Mouse (Mus musculus): ENCODE data around the gene Hnf1b. TPM values are rescaled to one million over a fixed set of nuclear protein-coding genes. Genes with fewer than 3 reads are reported as not detected.
A peak's percentile ranks its signal among the peaks of the same experiment; 100 is the strongest.

Hnf1b gene
- polyA plus RNA-seq, 1 experiment from 2014 or later = 0.77 TPM

DNA sequence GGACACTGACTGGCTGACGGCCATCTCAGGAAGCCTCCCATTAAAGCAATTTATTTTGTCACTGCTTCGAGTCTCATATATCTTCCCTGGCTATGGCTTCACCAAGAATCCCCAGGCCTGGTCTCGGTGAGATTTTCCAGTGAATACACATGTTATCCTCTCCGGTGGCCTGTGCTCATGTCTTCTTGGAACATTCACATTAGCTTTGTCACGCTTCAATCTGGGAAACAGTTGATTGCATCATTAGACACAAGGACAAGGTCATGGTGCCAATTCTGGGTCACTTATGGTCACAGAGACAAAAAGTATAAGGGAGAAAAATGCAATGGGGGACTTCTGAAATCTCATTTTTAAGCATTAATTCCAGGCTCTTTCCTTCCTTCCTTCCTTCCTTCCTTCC lies 55.9 kb downstream of the Hnf1b start:
- Histone ChIP-seq H3K9ac (replicated peaks) (no peak overlapping the region), H3K27me3 (replicated peaks) (no peaks in the 10 kb centered on the region), H3K36me3 (no peaks in the 10 kb centered on the region), H3K9me3 (replicated peaks) (no peaks in the 10 kb centered on the region), H3K4me1 (no peaks in the 10 kb centered on the region), H3K4me2 (no peak overlapping the region), H3K4me3 (replicated peaks) (no peak overlapping the region), H3K27ac (replicated peaks) (no peak overlapping the region)
- WGBS = 55% methylated on average over 5 of the region's 5 CpGs
- ATAC-seq (ENCODE audit: low FRiP score) = no peak

DNA sequence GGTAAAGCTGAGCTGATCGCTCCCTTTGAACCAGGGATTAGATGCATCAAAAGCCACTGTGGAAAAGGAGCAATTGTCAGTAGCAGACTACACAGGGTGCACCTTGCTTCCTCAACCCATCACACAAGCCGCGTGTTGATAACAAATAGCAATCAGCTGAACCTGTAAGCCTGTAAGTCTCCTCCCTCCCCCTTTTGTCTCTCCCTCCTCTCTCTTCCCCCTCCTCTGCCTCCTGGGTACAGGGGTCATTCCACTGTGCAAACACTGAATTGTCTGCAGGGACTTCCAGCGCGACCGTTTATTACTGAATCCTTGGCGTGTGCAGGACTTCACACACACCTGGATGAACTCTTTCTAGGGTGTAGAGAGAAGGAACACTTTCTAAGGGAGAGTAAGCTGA lies 58.5 kb downstream of the Hnf1b start:
- Histone ChIP-seq H3K27me3 (replicated peaks) (no peaks in the 10 kb centered on the region), H3K4me3 (replicated peaks) (no peak overlapping the region)
- ATAC-seq (ENCODE audit: low FRiP score) = no peak

DNA sequence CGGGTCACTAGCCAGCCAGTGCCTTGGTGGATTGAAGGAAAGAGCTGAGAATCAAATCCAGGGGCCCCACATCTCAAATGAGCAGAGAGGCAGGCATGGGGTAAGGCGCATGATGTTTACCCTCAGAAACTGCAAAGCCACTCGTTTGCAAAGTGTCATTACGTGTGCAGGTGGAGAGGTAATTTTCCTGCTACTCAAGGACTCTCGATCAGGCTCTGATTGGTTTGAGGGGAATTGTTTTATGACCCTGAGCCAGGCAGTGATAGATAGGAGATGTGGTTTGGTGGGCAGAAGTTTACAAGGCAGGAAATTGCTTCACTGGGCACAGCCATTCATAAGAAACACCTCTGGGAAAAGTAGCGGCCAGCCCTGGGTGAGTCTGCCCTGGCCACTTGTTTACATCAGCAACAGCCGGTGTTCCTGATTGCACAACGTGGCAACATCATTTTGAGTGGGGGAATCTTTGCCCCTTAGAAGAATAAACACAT lies 64.0 kb downstream of the Hnf1b start:
- H3K4me1 ChIP-seq = no peaks in the 10 kb centered on the region
- H3K36me3 ChIP-seq = no peaks in the 10 kb centered on the region
- no peak overlapping the region for H3K27ac ChIP-seq (replicated peaks)
- H3K4me3 ChIP-seq (replicated peaks) = no peak overlapping the region
- 25% methylated on average over 8 of the region's 8 CpGs for WGBS
- H3K4me2 ChIP-seq = no peak overlapping the region
- H3K27me3 ChIP-seq (replicated peaks) = no peaks in the 10 kb centered on the region
- no peaks in the 10 kb centered on the region for H3K9me3 ChIP-seq (replicated peaks)
- ATAC-seq (ENCODE audit: low FRiP score) = no peak
- H3K9ac ChIP-seq (replicated peaks) = no peak overlapping the region

More for the DNA sequence above, 58.5 kb downstream of the Hnf1b start:
- Histone ChIP-seq H3K9ac (replicated peaks) (no peak overlapping the region), H3K4me1 (no peaks in the 10 kb centered on the region), H3K9me3 (replicated peaks) (no peaks in the 10 kb centered on the region), H3K27ac (replicated peaks) (no peak overlapping the region), H3K36me3 (no peaks in the 10 kb centered on the region), H3K4me2 (no peak overlapping the region)
- 23% methylated on average over 7 of the region's 7 CpGs for WGBS

DNA sequence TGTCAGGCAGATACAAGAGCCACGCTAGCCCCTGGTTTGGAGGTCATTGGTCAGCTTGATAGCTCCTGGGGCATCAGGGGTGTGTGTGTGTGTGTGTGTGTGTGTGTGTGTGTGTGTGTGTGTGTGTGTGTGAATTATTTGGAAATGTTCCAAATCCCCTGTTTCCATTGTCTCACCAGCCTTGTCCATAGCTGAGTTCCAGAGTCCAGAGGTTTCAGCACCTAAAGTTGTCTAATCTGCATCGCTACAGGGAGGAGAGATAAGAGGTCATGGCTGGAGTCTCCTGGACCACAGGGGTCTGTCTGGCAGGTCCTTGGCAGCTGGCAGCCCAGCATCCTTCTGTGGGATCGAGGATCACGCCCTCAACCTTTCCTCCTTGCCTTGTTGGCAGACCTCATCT lies 64.6 kb downstream of the Hnf1b start:
- H3K27me3 ChIP-seq (replicated peaks) = no peaks in the 10 kb centered on the region
- no peak overlapping the region for H3K9ac ChIP-seq (replicated peaks)
- no peaks in the 10 kb centered on the region for H3K4me1 ChIP-seq
- ATAC-seq (ENCODE audit: low FRiP score) = no peak
- H3K9me3 ChIP-seq (replicated peaks) = no peaks in the 10 kb centered on the region
- H3K4me3 ChIP-seq (replicated peaks) = no peak overlapping the region
- H3K4me2 ChIP-seq = no peak overlapping the region
- no peaks in the 10 kb centered on the region for H3K36me3 ChIP-seq
- no peak overlapping the region for H3K27ac ChIP-seq (replicated peaks)
- WGBS = 85% methylated on average over 4 of the region's 4 CpGs

DNA sequence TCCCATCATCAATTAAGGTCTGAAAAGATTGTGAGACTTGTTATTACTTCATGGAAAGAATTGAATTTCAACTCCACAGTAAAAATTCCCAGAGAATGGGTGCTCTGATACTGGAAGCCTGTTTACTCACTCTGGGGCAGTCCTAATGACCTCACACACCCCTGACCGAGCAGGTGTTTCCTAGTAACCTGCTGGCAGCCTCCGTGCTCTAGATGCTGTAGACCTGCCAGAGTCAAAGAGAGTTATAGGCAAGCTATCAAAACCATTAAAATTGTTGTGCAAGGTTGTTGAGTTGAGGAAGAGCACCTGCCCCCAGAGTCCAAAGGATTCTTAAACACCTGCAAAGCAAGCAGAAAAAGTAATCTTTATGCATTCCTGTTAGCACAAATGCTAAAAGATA lies 72.7 kb downstream of the Hnf1b start:
- no peak overlapping the region for H3K4me3 ChIP-seq (replicated peaks)
- H3K36me3 ChIP-seq = no peaks in the 10 kb centered on the region
- no peak overlapping the region for H3K27ac ChIP-seq (replicated peaks)
- H3K9me3 ChIP-seq (replicated peaks) = no peaks in the 10 kb centered on the region
- H3K27me3 ChIP-seq (replicated peaks) = no peaks in the 10 kb centered on the region
- no peak overlapping the region for H3K4me2 ChIP-seq
- no peaks in the 10 kb centered on the region for H3K4me1 ChIP-seq
- H3K9ac ChIP-seq (replicated peaks) = no peak overlapping the region
- no peak for ATAC-seq (ENCODE audit: low FRiP score)
- 77% methylated on average over 2 of the region's 2 CpGs for WGBS

DNA sequence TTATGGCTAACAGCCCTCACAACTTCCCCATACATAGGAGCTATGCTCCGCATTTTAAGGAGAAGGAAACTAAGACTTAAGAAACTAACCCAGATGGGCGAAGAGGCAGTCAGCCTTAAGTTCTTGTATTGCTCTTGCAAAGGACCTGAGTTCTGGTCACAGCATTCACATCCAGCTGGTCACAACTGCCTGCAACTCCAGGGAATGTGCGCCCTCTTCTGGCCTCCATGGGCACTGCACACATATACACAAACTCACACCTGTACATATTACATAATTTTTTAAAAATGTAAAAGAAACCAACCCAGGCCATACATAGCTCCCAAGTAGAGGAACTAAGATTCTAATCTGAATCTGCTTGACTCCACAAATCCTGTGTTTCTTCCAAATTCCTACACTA lies 77.2 kb downstream of the Hnf1b start:
- WGBS = 68% methylated on average over 3 of the region's 3 CpGs
- H3K4me1 ChIP-seq = no peaks in the 10 kb centered on the region
- no peak overlapping the region for H3K9ac ChIP-seq (replicated peaks)
- no peaks in the 10 kb centered on the region for H3K36me3 ChIP-seq
- H3K27ac ChIP-seq (replicated peaks) = no peak overlapping the region
- no peaks in the 10 kb centered on the region for H3K9me3 ChIP-seq (replicated peaks)
- H3K4me3 ChIP-seq (replicated peaks) = no peak overlapping the region
- H3K27me3 ChIP-seq (replicated peaks) = no peaks in the 10 kb centered on the region
- ATAC-seq (ENCODE audit: low FRiP score) = no peak
- no peak overlapping the region for H3K4me2 ChIP-seq

DNA sequence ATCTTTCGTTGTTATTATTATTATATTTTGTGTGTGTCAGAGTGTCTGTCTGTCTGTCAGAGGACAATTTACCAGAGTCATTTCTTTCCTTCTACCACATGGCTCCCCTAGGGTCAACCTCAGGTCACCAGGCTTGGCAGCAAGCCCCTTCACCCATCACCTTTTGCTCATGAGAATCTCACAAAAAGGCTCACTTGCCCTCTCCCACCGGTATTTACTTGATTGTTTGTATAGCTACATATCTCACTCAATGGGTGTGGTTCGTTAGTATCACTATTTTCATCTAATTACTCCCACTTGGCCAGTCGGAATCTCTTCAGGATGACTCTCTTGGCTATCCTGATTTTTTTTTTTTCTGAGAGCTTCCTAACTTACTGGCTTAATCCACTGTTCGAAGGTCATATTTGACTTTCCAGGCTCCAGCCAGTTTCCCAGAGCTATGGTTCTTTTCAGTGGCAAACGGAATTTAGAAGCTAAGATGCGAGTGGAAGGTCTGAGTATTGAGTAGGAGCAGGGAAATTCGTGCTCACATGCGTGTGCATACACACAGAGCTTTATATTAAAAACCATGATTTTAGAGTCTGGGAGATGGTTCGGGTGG lies 82.7 kb downstream of the Hnf1b start:
- Histone ChIP-seq H3K4me2 (no peak overlapping the region), H3K27me3 (replicated peaks) (no peaks in the 10 kb centered on the region), H3K9me3 (replicated peaks) (no peaks in the 10 kb centered on the region), H3K36me3 (no peaks in the 10 kb centered on the region), H3K4me3 (replicated peaks) (no peak overlapping the region), H3K9ac (replicated peaks) (no peak overlapping the region), H3K27ac (replicated peaks) (no peak overlapping the region), H3K4me1 (no peaks in the 10 kb centered on the region)
- WGBS = 85% methylated on average over 10 of the region's 10 CpGs
- no peak for ATAC-seq (ENCODE audit: low FRiP score)

DNA sequence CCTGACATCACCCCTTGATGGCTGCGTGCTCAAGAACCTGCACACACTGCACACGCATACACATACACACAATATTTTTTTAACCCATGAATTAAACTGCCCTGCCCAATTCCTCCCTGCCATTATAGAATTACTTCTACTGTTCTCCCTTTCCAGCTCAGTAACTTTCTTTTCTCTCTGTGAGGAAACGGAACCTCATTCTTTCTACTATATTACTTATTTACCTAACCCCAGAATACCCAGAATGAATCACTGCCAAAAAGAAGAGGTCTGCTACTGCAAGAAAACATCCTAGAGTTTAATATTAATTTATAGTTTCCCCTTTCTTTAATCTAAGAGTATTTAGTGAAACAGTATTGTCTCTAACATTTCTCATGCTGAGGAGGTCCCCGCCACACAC lies 83.5 kb downstream of the Hnf1b start:
- WGBS = 94% methylated on average over 4 of the region's 4 CpGs

DNA sequence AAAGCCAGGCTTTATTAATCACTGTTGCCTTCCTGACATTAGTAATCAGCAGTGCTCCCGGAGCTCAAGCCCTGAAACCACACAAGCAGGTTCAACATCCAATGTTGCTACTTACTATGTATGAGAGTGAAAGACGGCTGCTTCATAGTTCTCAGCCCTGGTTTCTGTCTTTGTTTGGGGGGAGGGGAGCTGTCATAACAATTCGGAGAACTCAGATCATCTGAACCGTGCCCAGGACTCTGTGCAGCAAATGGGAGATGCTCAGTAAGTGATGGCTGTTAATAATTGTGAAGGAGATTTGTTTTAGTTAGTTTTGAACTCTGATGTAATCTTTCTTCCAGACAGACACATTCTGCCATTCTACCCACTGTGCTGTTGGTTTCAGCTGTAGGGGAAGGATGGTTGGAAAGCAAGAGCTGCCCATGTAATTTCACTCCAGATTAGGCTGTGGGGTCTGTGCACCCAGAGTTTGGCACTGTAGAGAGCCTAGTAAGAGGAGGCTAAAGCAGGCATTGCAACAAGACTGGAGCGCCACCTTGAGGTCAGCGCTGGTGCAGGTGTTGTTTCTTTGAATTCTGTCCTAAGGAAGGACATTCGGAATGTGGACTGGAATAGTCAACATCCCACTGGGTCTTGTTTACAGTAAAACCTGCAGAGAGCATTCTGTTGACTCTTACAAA lies 86.3 kb downstream of the Hnf1b start:
- Histone ChIP-seq H3K27me3 (replicated peaks) (peaks cover 3% of the 10 kb centered on the region; the same call in 1 of the 2 replicates), H3K27ac (replicated peaks) (no peak overlapping the region), H3K4me1 (no peaks in the 10 kb centered on the region), H3K4me3 (replicated peaks) (no peak overlapping the region), H3K9ac (replicated peaks) (no peak overlapping the region), H3K36me3 (no peaks in the 10 kb centered on the region), H3K9me3 (replicated peaks) (no peaks in the 10 kb centered on the region), H3K4me2 (no peak overlapping the region)
- no peak for ATAC-seq (ENCODE audit: low FRiP score)
- 26% methylated on average over 7 of the region's 7 CpGs for WGBS

More for the DNA sequence above, 83.5 kb downstream of the Hnf1b start:
- H3K4me1 ChIP-seq = no peaks in the 10 kb centered on the region
- no peaks in the 10 kb centered on the region for H3K27me3 ChIP-seq (replicated peaks)
- H3K36me3 ChIP-seq = no peaks in the 10 kb centered on the region
- H3K4me3 ChIP-seq (replicated peaks) = no peak overlapping the region
- H3K27ac ChIP-seq (replicated peaks) = no peak overlapping the region
- H3K4me2 ChIP-seq = no peak overlapping the region
- ATAC-seq (ENCODE audit: low FRiP score) = no peak
- no peaks in the 10 kb centered on the region for H3K9me3 ChIP-seq (replicated peaks)
- H3K9ac ChIP-seq (replicated peaks) = no peak overlapping the region

DNA sequence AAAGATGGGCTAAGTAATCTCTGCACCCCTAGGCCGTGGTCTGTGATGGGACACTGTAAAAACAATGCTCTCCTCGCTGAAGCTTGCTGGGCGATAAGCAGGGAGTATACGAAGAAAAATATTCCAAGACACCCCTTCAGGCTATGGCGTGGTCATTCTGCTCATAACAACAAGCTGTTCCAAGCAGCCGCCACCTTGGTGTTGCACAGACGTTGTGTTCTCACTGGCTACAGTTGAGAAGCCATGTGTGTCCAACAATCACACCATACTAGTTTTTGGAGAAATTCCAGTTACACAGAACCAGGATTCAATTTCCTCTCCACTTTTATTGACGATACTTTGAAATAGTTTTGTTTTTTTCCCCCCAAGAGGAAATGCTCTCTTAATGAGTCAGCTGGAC lies 88.7 kb downstream of the Hnf1b start:
- H3K36me3 ChIP-seq = peaks cover 4% of the 10 kb centered on the region; the same call in 1 of the 2 replicates
- no peaks in the 10 kb centered on the region for H3K9me3 ChIP-seq (replicated peaks)
- no peak overlapping the region for H3K4me3 ChIP-seq (replicated peaks)
- peaks cover 14% of the 10 kb centered on the region for H3K4me1 ChIP-seq
- no peak overlapping the region for H3K9ac ChIP-seq (replicated peaks)
- ATAC-seq (ENCODE audit: low FRiP score) = no peak
- no peak overlapping the region for H3K4me2 ChIP-seq
- 87% methylated on average over 8 of the region's 8 CpGs for WGBS
- H3K27ac ChIP-seq (replicated peaks) = no peak overlapping the region
- peaks cover 3% of the 10 kb centered on the region; the same call in 1 of the 2 replicates for H3K27me3 ChIP-seq (replicated peaks)

DNA sequence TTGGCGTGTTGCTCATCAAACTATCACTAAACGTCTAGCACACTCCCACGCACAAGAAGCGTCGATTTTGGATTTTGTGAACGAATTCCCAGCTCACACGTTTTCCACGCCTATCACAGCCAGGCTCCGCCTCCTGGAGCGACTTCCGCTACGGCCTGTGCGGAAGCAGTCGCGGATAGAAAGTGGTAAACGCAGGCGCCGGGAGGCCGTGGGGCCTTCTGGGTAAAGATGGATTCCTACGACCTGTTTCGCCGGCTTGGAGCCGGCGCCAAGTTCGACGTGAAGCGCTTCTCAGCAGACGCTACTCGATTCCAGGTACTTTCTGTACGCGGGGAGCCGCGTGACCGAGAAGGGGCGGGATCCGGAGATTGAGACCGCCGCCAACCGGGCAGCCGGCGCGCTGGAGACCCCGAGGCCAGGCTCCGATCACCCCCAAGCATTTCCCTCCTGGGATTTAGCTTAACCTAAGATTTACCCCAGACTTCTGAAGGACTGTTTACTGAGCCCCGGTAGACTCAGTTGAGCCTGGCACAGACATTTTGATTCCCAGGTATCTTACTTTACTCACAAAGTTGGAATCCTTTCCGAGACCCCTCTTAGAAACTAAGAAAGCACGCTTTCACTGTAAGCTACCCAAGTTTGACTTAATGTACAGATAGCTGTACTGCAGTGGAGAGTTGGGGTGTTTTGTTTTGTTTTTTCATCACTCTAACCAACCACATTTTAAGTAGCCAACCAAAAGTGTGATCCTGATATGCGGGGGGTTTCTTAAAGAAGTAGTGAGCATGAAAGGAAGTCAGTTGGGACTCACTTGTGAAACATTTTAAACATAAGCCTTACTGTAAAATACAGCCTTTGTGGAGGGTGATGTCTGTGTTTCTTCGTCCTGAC lies 92.3 kb downstream of the Hnf1b start, which contains the start of gene Ddx52:
Gene Ddx52 (plus strand): TSS at position 113 of the 891 bp plus-strand sequence.
- H3K36me3 ChIP-seq = peaks cover 38% of the 10 kb centered on the region
- H3K27ac ChIP-seq (replicated peaks) = peak within 1 kb of the TSS; percentile 82
- H3K4me3 ChIP-seq (replicated peaks) = peak within 1 kb of the TSS; percentile 90
- peak; percentile 96 for ATAC-seq (ENCODE audit: low FRiP score)
- peaks cover 14% of the 10 kb centered on the region for H3K4me1 ChIP-seq
- WGBS = 1% methylated on average over 49 of the region's 49 CpGs
- no peaks in the 10 kb centered on the region for H3K9me3 ChIP-seq (replicated peaks)
- peak within 1 kb of the TSS; percentile 64 for H3K4me2 ChIP-seq
- H3K27me3 ChIP-seq (replicated peaks) = peaks cover 3% of the 10 kb centered on the region; the same call in 1 of the 2 replicates
- peak within 1 kb of the TSS; percentile 78 for H3K9ac ChIP-seq (replicated peaks)

All from neural tube, embryonic 15.5 days (tissue).